Mouse (Mus musculus) cerebellum, adult 2 months (tissue): Measurements from ENCODE around the gene Abhd12. TPM values are rescaled to one million over a fixed set of nuclear protein-coding genes. Genes with fewer than 3 reads are reported as not detected.
A peak's percentile ranks its signal among the peaks of the same experiment; 100 is the strongest.

Experiments used
- DNase-seq, 2 experiments: peaks; one replicate each; pipeline ENCODE4 v3.0.0; 2021
- H3K27ac ChIP-seq: fragments of 200-500 bp; 2 replicates; pipeline ENCODE4 v1.5.1; 2012; ENCODE audit warnings: low read length, control low read depth, inconsistent platforms; ENCODE audit not compliant: insufficient read depth
- H3K27me3 ChIP-seq: fragments of 200-500 bp; 2 replicates; pipeline ENCODE4 v1.6.1; 2012; ENCODE audit warnings: inconsistent platforms, mild to moderate bottlenecking, low read length, moderate library complexity; ENCODE audit not compliant: control insufficient read depth, insufficient read depth
- H3K4me1 ChIP-seq: fragments of 200-500 bp; 2 replicates; pipeline ENCODE4 v1.6.1; 2011; ENCODE audit warnings: low read length; ENCODE audit not compliant: control insufficient read depth, insufficient read depth
- H3K4me3 ChIP-seq: fragments of 200-500 bp; replicated peaks from 2 replicates; pipeline ENCODE3; 2011; ENCODE audit warnings: mild to moderate bottlenecking, low read depth, low read length, control low read depth; ENCODE audit not compliant: insufficient read depth
- CTCF ChIP-seq: fragments of 200-500 bp; IDR thresholded peaks from 2 replicates; pipeline ENCODE4 v1.5.1; 2011; ENCODE audit warnings: low read depth, mild to moderate bottlenecking, control low read depth, low read length, moderate library complexity, borderline replicate concordance; ENCODE audit not compliant: insufficient read depth
- POLR2A ChIP-seq: fragments of 200-500 bp; IDR thresholded peaks from 2 replicates; pipeline ENCODE4 v1.6.1; 2011; ENCODE audit warnings: low read length, control low read depth, borderline replicate concordance; ENCODE audit not compliant: insufficient read depth
- WGBS: fragments of 180-500 bp; shearing (Covaris S2); methylation state at CpG from one replicate; pipeline ENCODE4 v1.1.7; 2018; 5-methylcytosine and 5-hydroxymethylcytosine counted together
- polyA plus RNA-seq: library from polyadenylated mRNA; depleted of rRNA; stranded (reverse); fragments of >200 nt; gene quantifications from 2 replicates; pipeline ENCODE4 v1.2.3, GENCODE M21; 2012

The Abhd12 gene
- polyA plus RNA-seq, 1 experiment: 263 TPM

GRCm38 (mm10) chr2:150934659-150935058 lies 30.1 kb upstream of the Abhd12 start:
- H3K4me3 ChIP-seq: no peak overlapping the region
- no peak overlapping the region for H3K27ac ChIP-seq
- no peaks in the 10 kb centered on the region for H3K27me3 ChIP-seq
- no peak for DNase-seq
- TF ChIP-seq CTCF: no peak
- TF ChIP-seq POLR2A: no peak
- no peaks in the 10 kb centered on the region for H3K4me1 ChIP-seq
- WGBS: 90% methylated on average over 4 of the region's 4 CpGs

DNA sequence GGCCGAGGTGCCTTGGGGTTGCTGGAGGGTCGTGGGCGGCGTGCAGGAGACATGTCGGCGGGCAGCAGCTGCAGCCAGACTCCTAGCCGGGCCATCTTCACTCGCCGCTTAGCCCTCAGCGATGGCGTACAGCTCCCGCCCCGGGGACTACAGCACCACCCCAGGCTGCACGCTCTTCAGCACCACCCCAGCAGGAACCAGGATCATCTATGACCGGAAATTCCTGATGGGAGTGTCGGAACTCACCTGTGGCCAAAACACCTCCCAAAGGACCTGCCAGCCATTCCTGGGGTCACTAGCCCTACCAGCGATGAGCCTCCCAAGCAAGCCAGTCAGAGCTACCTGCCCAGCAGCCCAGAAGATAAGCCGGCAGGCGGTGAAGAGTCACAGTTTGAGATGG lies 28.9 kb upstream of the Abhd12 start:
- Histone ChIP-seq H3K4me3 (no peak overlapping the region), H3K27ac (no peak overlapping the region), H3K27me3 (no peaks in the 10 kb centered on the region), H3K4me1 (no peaks in the 10 kb centered on the region)
- 87% methylated on average over 19 of the region's 19 CpGs for WGBS
- no peak for TF ChIP-seq POLR2A
- no peak for TF ChIP-seq CTCF
- no peak for DNase-seq

DNA sequence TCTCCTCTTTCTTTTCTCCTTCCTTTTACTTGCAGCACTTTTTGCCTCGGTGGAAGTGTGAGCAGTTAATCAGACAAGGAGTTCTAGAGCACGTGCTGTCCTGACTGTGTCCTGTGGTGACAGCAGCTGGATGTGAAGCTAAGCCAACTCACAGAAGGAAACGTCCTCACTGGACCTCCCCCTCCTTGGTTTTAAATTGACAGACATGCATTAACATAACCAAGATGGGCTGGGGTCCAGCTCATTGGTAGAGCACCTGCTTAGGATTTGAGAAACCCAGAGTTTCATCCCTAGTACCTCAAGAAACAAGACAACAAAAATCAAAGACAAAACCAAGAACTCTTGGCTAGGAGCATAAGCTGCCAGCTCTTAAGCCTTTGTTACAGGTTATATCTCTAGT lies 26.3 kb upstream of the Abhd12 start:
- H3K4me1 ChIP-seq: no peaks in the 10 kb centered on the region; the same call in 1 of the 2 replicates
- 21% methylated on average over 3 of the region's 3 CpGs for WGBS
- H3K27ac ChIP-seq: no peak overlapping the region
- DNase-seq: no peak
- H3K4me3 ChIP-seq: no peak overlapping the region
- no peaks in the 10 kb centered on the region for H3K27me3 ChIP-seq
- no peak for TF ChIP-seq CTCF
- TF ChIP-seq POLR2A: no peak

- no peak overlapping the region for H3K27ac ChIP-seq
- no peak overlapping the region for H3K4me3 ChIP-seq
- no peaks in the 10 kb centered on the region for H3K27me3 ChIP-seq
- no peaks in the 10 kb centered on the region; the same call in 1 of the 2 replicates for H3K4me1 ChIP-seq
- DNase-seq: peak; percentile 46 to 78
- 41% methylated on average over 6 of the region's 6 CpGs for WGBS
- TF ChIP-seq POLR2A (no peak), CTCF (no peak)
Measured at GRCm38 (mm10) chr2:150929156-150929555, 24.6 kb upstream of the Abhd12 start.

DNA sequence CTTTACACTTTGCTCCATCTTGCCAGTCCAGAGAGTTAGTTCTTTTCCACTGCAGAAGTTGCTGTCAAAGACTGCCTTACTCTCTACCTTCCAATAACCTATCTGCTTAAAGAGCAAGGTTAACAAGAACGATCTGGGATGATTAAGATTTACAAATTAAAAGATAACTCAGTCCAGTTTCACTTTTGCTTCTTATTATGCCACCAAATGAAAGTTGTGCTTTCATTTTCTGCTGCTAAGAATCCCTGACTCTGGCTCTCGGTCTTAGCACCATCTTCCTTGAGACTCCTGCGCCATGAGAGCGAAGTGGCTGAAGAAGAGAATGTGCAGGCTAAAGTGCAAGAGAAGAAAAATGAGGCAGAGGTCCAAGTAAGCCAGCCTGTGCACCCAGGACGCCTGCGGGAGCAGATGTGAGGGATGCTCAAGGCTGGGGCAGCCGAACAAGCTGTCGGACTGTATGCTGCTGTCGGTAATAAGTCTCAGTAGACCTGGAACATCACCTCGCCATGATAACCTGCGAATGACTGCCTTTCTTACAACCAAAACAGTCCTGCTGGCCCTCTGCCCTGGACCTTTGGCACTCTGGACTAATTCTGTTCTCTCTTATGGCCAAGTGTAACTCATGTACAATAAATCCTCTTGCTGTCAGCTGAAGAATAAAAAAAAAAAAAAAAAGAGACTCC lies 22.6 kb upstream of the Abhd12 start:
- 22% methylated on average over 11 of the region's 11 CpGs for WGBS

DNA sequence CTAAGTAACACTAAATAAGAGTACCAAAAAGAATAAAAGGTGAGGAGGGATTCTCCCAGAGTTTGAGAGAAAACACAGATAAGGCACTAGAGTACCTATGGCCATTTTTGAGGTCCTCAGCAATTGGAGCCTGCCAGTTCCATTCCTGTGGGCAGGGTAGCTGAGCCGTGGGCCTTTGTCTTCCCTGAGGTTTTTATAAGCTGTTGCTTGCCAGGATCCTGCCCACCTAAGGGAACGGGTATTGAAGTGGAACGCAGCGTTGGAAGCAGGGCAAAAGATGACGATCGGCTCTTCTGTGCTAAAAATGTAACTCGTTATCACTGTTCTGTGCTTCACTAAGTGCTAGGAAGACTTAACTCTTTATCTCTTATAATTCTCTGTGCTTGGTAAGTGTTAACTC lies 19.0 kb upstream of the Abhd12 start:
- no peak for TF ChIP-seq CTCF
- no peak for TF ChIP-seq POLR2A
- 50% methylated on average over 7 of the region's 7 CpGs for WGBS
- no peaks in the 10 kb centered on the region for H3K27me3 ChIP-seq

More for the DNA sequence above, 22.6 kb upstream of the Abhd12 start:
- H3K27me3 ChIP-seq: no peaks in the 10 kb centered on the region
- no peak overlapping the region for H3K27ac ChIP-seq
- H3K4me3 ChIP-seq: no peak overlapping the region
- TF ChIP-seq CTCF: no peak
- no peak for TF ChIP-seq POLR2A
- DNase-seq: peak; percentile 56 to 57
- no peaks in the 10 kb centered on the region; the same call in 1 of the 2 replicates for H3K4me1 ChIP-seq

GRCm38 (mm10) chr2:150923026-150923425 lies 18.5 kb upstream of the Abhd12 start:
- TF ChIP-seq POLR2A (no peak), CTCF (no peak)
- 91% methylated on average over 3 of the region's 3 CpGs for WGBS
- no peak for DNase-seq
- Histone ChIP-seq H3K4me3 (no peak overlapping the region), H3K27me3 (no peaks in the 10 kb centered on the region), H3K4me1 (no peaks in the 10 kb centered on the region; the same call in 1 of the 2 replicates), H3K27ac (no peak overlapping the region)

More for the DNA sequence above, 19.0 kb upstream of the Abhd12 start:
- Histone ChIP-seq H3K27ac (no peak overlapping the region), H3K4me3 (no peak overlapping the region), H3K4me1 (no peaks in the 10 kb centered on the region; the same call in 1 of the 2 replicates)
- DNase-seq: no peak

- DNase-seq: no peak
- Histone ChIP-seq H3K4me1 (no peaks in the 10 kb centered on the region; the same call in 1 of the 2 replicates), H3K27me3 (no peaks in the 10 kb centered on the region), H3K27ac (no peak overlapping the region), H3K4me3 (no peak overlapping the region)
- WGBS: 89% methylated on average over 4 of the region's 4 CpGs
- TF ChIP-seq POLR2A (no peak), CTCF (no peak)
Measured at GRCm38 (mm10) chr2:150922165-150922564, 17.6 kb upstream of the Abhd12 start.
